Mouse (Mus musculus): ENCODE measurements around the gene Zhx3. TPM values are rescaled to one million over a fixed set of nuclear protein-coding genes. Genes with fewer than 3 reads are reported as not detected.

Gene Zhx3
- polyA plus RNA-seq, 1 experiment = 1.1 TPM

GRCm38 (mm10) chr2:160906101-160906500, 33.3 kb upstream of the Zhx3 start:
- Histone ChIP-seq H3K27me3 (ENCODE audit: control insufficient read depth, insufficient read depth, low read length, poor library complexity, severe bottlenecking) (0 out of 2 replicates have a peak, but pooled peaks cover 1% of the 10 kb centered on the region), H3K36me3 (ENCODE audit: control insufficient read depth, insufficient read depth, low read length, poor library complexity, severe bottlenecking) (no peaks in the 10 kb centered on the region), H3K4me3 (ENCODE audit: low read depth, low read length) (no peak overlapping the region), H3K27ac (ENCODE audit: insufficient read depth, low read length) (no peak overlapping the region), H3K9ac (ENCODE audit: low read depth, poor library complexity, severe bottlenecking) (no peak overlapping the region), H3K9me3 (replicated peaks; ENCODE audit: control insufficient read depth, insufficient read depth, low read length, poor library complexity, severe bottlenecking) (no peaks in the 10 kb centered on the region), H3K4me1 (ENCODE audit: control insufficient read depth, insufficient read depth, low read length) (no peaks in the 10 kb centered on the region)
- no peak for TF ChIP-seq EP300 (IDR thresholded peaks at IDR 0.05; ENCODE audit: insufficient read depth, low read depth, low read length)

- no peaks in the 10 kb centered on the region for H3K4me1 ChIP-seq (ENCODE audit: control insufficient read depth, insufficient read depth, low read length)
- no peaks in the 10 kb centered on the region for H3K27me3 ChIP-seq (ENCODE audit: control insufficient read depth, insufficient read depth, low read length, poor library complexity, severe bottlenecking)
- H3K9ac ChIP-seq (ENCODE audit: low read depth, poor library complexity, severe bottlenecking) = no peak overlapping the region
- H3K27ac ChIP-seq (ENCODE audit: insufficient read depth, low read length) = no peak overlapping the region
- no peaks in the 10 kb centered on the region for H3K36me3 ChIP-seq (ENCODE audit: control insufficient read depth, insufficient read depth, low read length, poor library complexity, severe bottlenecking)
- TF ChIP-seq CTCF (IDR thresholded peaks at IDR 0.05; ENCODE audit: low read depth, low read length) (no peak), POLR2A (IDR thresholded peaks at IDR 0.05; ENCODE audit: insufficient read depth, low read length) (no peak), EP300 (IDR thresholded peaks at IDR 0.05; ENCODE audit: insufficient read depth, low read depth, low read length) (no peak)
- H3K4me3 ChIP-seq (ENCODE audit: low read depth, low read length) = no peak overlapping the region
- H3K9me3 ChIP-seq (replicated peaks; ENCODE audit: control insufficient read depth, insufficient read depth, low read length, poor library complexity, severe bottlenecking) = no peaks in the 10 kb centered on the region
Observed at GRCm38 (mm10) chr2:160905301-160905700, 32.5 kb upstream of the Zhx3 start.

GRCm38 (mm10) chr2:160901656-160902412, 29.0 kb upstream of the Zhx3 start:
- Histone ChIP-seq H3K4me3 (ENCODE audit: low read depth, low read length) (no peak overlapping the region), H3K4me1 (ENCODE audit: control insufficient read depth, insufficient read depth, low read length) (no peaks in the 10 kb centered on the region), H3K9me3 (replicated peaks; ENCODE audit: control insufficient read depth, insufficient read depth, low read length, poor library complexity, severe bottlenecking) (no peaks in the 10 kb centered on the region), H3K9ac (ENCODE audit: low read depth, poor library complexity, severe bottlenecking) (no peak overlapping the region), H3K27me3 (ENCODE audit: control insufficient read depth, insufficient read depth, low read length, poor library complexity, severe bottlenecking) (no peaks in the 10 kb centered on the region), H3K36me3 (ENCODE audit: control insufficient read depth, insufficient read depth, low read length, poor library complexity, severe bottlenecking) (no peaks in the 10 kb centered on the region), H3K27ac (ENCODE audit: insufficient read depth, low read length) (no peak overlapping the region)
- no peak for TF ChIP-seq EP300 (IDR thresholded peaks at IDR 0.05; ENCODE audit: insufficient read depth, low read depth, low read length)
- TF ChIP-seq POLR2A (IDR thresholded peaks at IDR 0.05; ENCODE audit: insufficient read depth, low read length) = no peak
- no peak for TF ChIP-seq CTCF (IDR thresholded peaks at IDR 0.05; ENCODE audit: low read depth, low read length)

- Histone ChIP-seq H3K4me3 (ENCODE audit: low read depth, low read length) (no peak overlapping the region), H3K9me3 (replicated peaks; ENCODE audit: control insufficient read depth, insufficient read depth, low read length, poor library complexity, severe bottlenecking) (no peaks in the 10 kb centered on the region), H3K27ac (ENCODE audit: insufficient read depth, low read length) (no peak overlapping the region), H3K36me3 (ENCODE audit: control insufficient read depth, insufficient read depth, low read length, poor library complexity, severe bottlenecking) (no peaks in the 10 kb centered on the region), H3K4me1 (ENCODE audit: control insufficient read depth, insufficient read depth, low read length) (no peaks in the 10 kb centered on the region), H3K27me3 (ENCODE audit: control insufficient read depth, insufficient read depth, low read length, poor library complexity, severe bottlenecking) (no peaks in the 10 kb centered on the region), H3K9ac (ENCODE audit: low read depth, poor library complexity, severe bottlenecking) (no peak overlapping the region)
- TF ChIP-seq CTCF (IDR thresholded peaks at IDR 0.05; ENCODE audit: low read depth, low read length) = no peak
- TF ChIP-seq EP300 (IDR thresholded peaks at IDR 0.05; ENCODE audit: insufficient read depth, low read depth, low read length) = no peak
- TF ChIP-seq POLR2A (IDR thresholded peaks at IDR 0.05; ENCODE audit: insufficient read depth, low read length) = no peak
Observed at GRCm38 (mm10) chr2:160891697-160892096, 18.9 kb upstream of the Zhx3 start.

- no peak overlapping the region for H3K9ac ChIP-seq (ENCODE audit: low read depth, poor library complexity, severe bottlenecking)
- no peak for TF ChIP-seq CTCF (IDR thresholded peaks at IDR 0.05; ENCODE audit: low read depth, low read length)
- no peak for TF ChIP-seq EP300 (IDR thresholded peaks at IDR 0.05; ENCODE audit: insufficient read depth, low read depth, low read length)
- TF ChIP-seq POLR2A (IDR thresholded peaks at IDR 0.05; ENCODE audit: insufficient read depth, low read length) = no peak
Observed at GRCm38 (mm10) chr2:160891045-160891444, 18.2 kb upstream of the Zhx3 start.

GRCm38 (mm10) chr2:160887859-160888258, 15.1 kb upstream of the Zhx3 start:
- no peaks in the 10 kb centered on the region for H3K27me3 ChIP-seq (ENCODE audit: control insufficient read depth, insufficient read depth, low read length, poor library complexity, severe bottlenecking)
- H3K27ac ChIP-seq (ENCODE audit: insufficient read depth, low read length) = no peak overlapping the region
- no peaks in the 10 kb centered on the region for H3K4me1 ChIP-seq (ENCODE audit: control insufficient read depth, insufficient read depth, low read length)
- peak; percentile 55 for TF ChIP-seq POLR2A (IDR thresholded peaks at IDR 0.05; ENCODE audit: insufficient read depth, low read length)
- no peak for TF ChIP-seq CTCF (IDR thresholded peaks at IDR 0.05; ENCODE audit: low read depth, low read length)
- TF ChIP-seq EP300 (IDR thresholded peaks at IDR 0.05; ENCODE audit: insufficient read depth, low read depth, low read length) = no peak
- no peaks in the 10 kb centered on the region for H3K9me3 ChIP-seq (replicated peaks; ENCODE audit: control insufficient read depth, insufficient read depth, low read length, poor library complexity, severe bottlenecking)
- H3K4me3 ChIP-seq (ENCODE audit: low read depth, low read length) = peak overlapping the region; percentile 87
- no peaks in the 10 kb centered on the region for H3K36me3 ChIP-seq (ENCODE audit: control insufficient read depth, insufficient read depth, low read length, poor library complexity, severe bottlenecking)
- peak overlapping the region; percentile 53 for H3K9ac ChIP-seq (ENCODE audit: low read depth, poor library complexity, severe bottlenecking)

More at GRCm38 (mm10) chr2:160891045-160891444, 18.2 kb upstream of the Zhx3 start:
- H3K9me3 ChIP-seq (replicated peaks; ENCODE audit: control insufficient read depth, insufficient read depth, low read length, poor library complexity, severe bottlenecking) = no peaks in the 10 kb centered on the region
- H3K4me1 ChIP-seq (ENCODE audit: control insufficient read depth, insufficient read depth, low read length) = no peaks in the 10 kb centered on the region
- H3K27ac ChIP-seq (ENCODE audit: insufficient read depth, low read length) = no peak overlapping the region
- H3K27me3 ChIP-seq (ENCODE audit: control insufficient read depth, insufficient read depth, low read length, poor library complexity, severe bottlenecking) = no peaks in the 10 kb centered on the region
- no peaks in the 10 kb centered on the region for H3K36me3 ChIP-seq (ENCODE audit: control insufficient read depth, insufficient read depth, low read length, poor library complexity, severe bottlenecking)
- no peak overlapping the region for H3K4me3 ChIP-seq (ENCODE audit: low read depth, low read length)
